ENCODE assay signal across 13 mouse cellular contexts in genomic region chr16:11343292-11343815, GRCm38 (mm10). TPM values are rescaled to one million over a fixed set of nuclear protein-coding genes. Genes with fewer than 3 reads are reported as not detected.
DNase-seq lines count a peak whose midpoint lies in the region; ATAC-seq lines count a peak whose summit lies in the region.
"Had no signal": no experiment of that assay in that cellular context is flagged by ENCODE, and none has a peak within 500 bp of the region (broad histone marks: within the 10 kb centered on the region; RNA-seq: fewer than 3 reads in every experiment).

No protein-coding gene starts in this region.

- no peaks in the 10 kb centered on the region for H3K27me3 ChIP-seq in liver, embryonic 13.5 days
- H3K27me3 ChIP-seq in hindbrain, embryonic 12.5 days = no peaks in the 10 kb centered on the region
- H3K27me3 ChIP-seq: neural tube, embryonic 13.5 days had no signal

- no peaks in the 10 kb centered on the region for H3K36me3 ChIP-seq in liver, embryonic 13.5 days
- H3K36me3 ChIP-seq in hindbrain, embryonic 12.5 days = no peaks in the 10 kb centered on the region
- H3K36me3 ChIP-seq: neural tube, embryonic 13.5 days had no signal

- H3K9me3 ChIP-seq in liver, embryonic 13.5 days (replicated peaks) = no peaks in the 10 kb centered on the region
- H3K9me3 ChIP-seq in hindbrain, embryonic 12.5 days (replicated peaks) = no peaks in the 10 kb centered on the region
- H3K9me3 ChIP-seq: neural tube, embryonic 13.5 days had no signal

- no peak overlapping the region for H3K4me2 ChIP-seq in liver, embryonic 13.5 days
- H3K4me2 ChIP-seq in hindbrain, embryonic 12.5 days (replicated peaks) = no peak overlapping the region
- H3K4me2 ChIP-seq: neural tube, embryonic 13.5 days had no signal

- no peak overlapping the region for H3K27ac ChIP-seq in liver, embryonic 13.5 days
- no peak overlapping the region for H3K27ac ChIP-seq in hindbrain, embryonic 12.5 days
- H3K27ac ChIP-seq: neural tube, embryonic 13.5 days had no signal

- ATAC-seq in liver, embryonic 13.5 days (ENCODE audit: low read depth) = peak; percentile 65
- ATAC-seq in monocyte, adult 5-6 weeks (replicated peaks; ENCODE audit: insufficient number of reproducible peaks, low FRiP score, low TSS enrichment, poor library complexity, severe bottlenecking) = peak; percentile 90
- ATAC-seq in hindbrain, embryonic 12.5 days (ENCODE audit: low FRiP score) = no peak

- peak; percentile 75 for DNase-seq in layer of hippocampus, adult 9-11 months
- DNase-seq in layer of hippocampus, adult 9-10 months (ENCODE audit: low spot score) = no peak
- peak; percentile 31 to 71 for DNase-seq in heart, adult 18-20 months
- DNase-seq in liver, embryonic 13.5 days = no peak
- DNase-seq in urinary bladder, postnatal 25 days (ENCODE audit: low spot score) = no peak
- no peak for DNase-seq in gastrocnemius, postnatal 10 days
- DNase-seq: cerebellum, postnatal 10 days; left cerebral cortex, postnatal 4 days; thymus, postnatal 25 days had no signal

- H3K9ac ChIP-seq in liver, embryonic 13.5 days = no peak overlapping the region
- H3K9ac ChIP-seq in hindbrain, embryonic 12.5 days = no peak overlapping the region
- H3K9ac ChIP-seq: neural tube, embryonic 13.5 days had no signal

- 42% methylated on average over 4 of the region's 4 CpGs for WGBS in liver, embryonic 13.5 days (ENCODE audit: insufficient replicate concordance)
- 84% methylated on average over 4 of the region's 4 CpGs for WGBS in hindbrain, embryonic 12.5 days

- peaks cover 7% of the 10 kb centered on the region; the same call in 1 of the 2 replicates for H3K4me1 ChIP-seq in liver, embryonic 13.5 days (replicated peaks)
- no peaks in the 10 kb centered on the region for H3K4me1 ChIP-seq in hindbrain, embryonic 12.5 days
- H3K4me1 ChIP-seq: neural tube, embryonic 13.5 days had no signal

- H3K4me3 ChIP-seq in liver, embryonic 13.5 days (replicated peaks) = no peak overlapping the region
- no peak overlapping the region for H3K4me3 ChIP-seq in hindbrain, embryonic 12.5 days
- H3K4me3 ChIP-seq: neural tube, embryonic 13.5 days had no signal

RNA-seq across cellular contexts. Expression of gene Snx29, which starts 20.6 kb away (rescaled TPM):
- total RNA-seq in heart, adult 18-20 months (2021) = 10 to 100 TPM; 10.5 to 11.4 TPM
- 3.4 and 4.4 TPM in 2 replicates for polyA plus RNA-seq in liver, embryonic 13.5 days (2015; fragmentation: Nextera tagmentation; extraction: Ambion mirVana)
- total RNA-seq in monocyte, adult 5-6 weeks (2017) = 24.1 to 27.7 TPM (median 25.3 TPM) in 3 replicates
- polyA plus RNA-seq in hindbrain, embryonic 12.5 days (2016; fragmentation: Nextera tagmentation; extraction: Ambion mirVana) = 19.0 and 19.2 TPM in 2 replicates
- 10 to 100 TPM; 12.9 to 16.0 TPM for total RNA-seq in gastrocnemius, postnatal 10 days (2021)

RNA-seq across cellular contexts. Expression of gene Tnfrsf17, which starts 29.7 kb away (rescaled TPM):
- total RNA-seq in heart, adult 18-20 months (2021) = not detected
- polyA plus RNA-seq in liver, embryonic 13.5 days (2015; fragmentation: Nextera tagmentation; extraction: Ambion mirVana) = not detected in 2 replicates
- 1.3 to 11.9 TPM (median 3.0 TPM) in 3 replicates for total RNA-seq in monocyte, adult 5-6 weeks (2017)
- not detected in 2 replicates for polyA plus RNA-seq in hindbrain, embryonic 12.5 days (2016; fragmentation: Nextera tagmentation; extraction: Ambion mirVana)
- total RNA-seq in gastrocnemius, postnatal 10 days (2021) = under 1 TPM in 1 of 2 experiments, not detected in 1; 0.31 TPM
- total RNA-seq: left cerebral cortex, postnatal 4 days had no signal
- polyA plus RNA-seq: heart, embryonic 14.5 days had no signal

Comparison
In these comparisons a context has a peak if more than half of its experiments do, and no peak if none do; other contexts are left out.
1. DNase-seq: peak in layer of hippocampus, adult 9-11 months (single experiment) and heart, adult 18-20 months (2 of 2); none in layer of hippocampus, adult 9-10 months (single experiment), liver, embryonic 13.5 days (single experiment), urinary bladder, postnatal 25 days (single experiment) and gastrocnemius, postnatal 10 days (single experiment).